Mouse (Mus musculus) embryonic facial prominence, embryonic 14.5 days (tissue): ENCODE data around the gene Yif1a. TPM values are rescaled to one million over a fixed set of nuclear protein-coding genes. Genes with fewer than 3 reads are reported as not detected.

ENCODE experiments used
- ATAC-seq: fragments of 200-750 bp; cut with Nextera tagmentation; 2 replicates; pipeline ENCODE4 v1.8.0; 2017; ENCODE audit warnings: low read depth, moderate number of reproducible peaks, moderate TSS enrichment
- DNase-seq: peaks from one replicate; pipeline ENCODE4 v3.0.0-alpha.2; 2015; ENCODE audit warnings: low spot score
- H3K27ac ChIP-seq: fragments of 300-500 bp; sonication (generic); replicated peaks from 2 replicates; pipeline ENCODE4 v1.5.1; 2014; ENCODE audit warnings: low read depth, mild to moderate bottlenecking, low read length, moderate library complexity
- H3K27me3 ChIP-seq: fragments of 300-500 bp; sonication (generic); replicated peaks from 2 replicates; pipeline ENCODE4 v1.6.1; 2014; ENCODE audit warnings: low read length; ENCODE audit not compliant: control insufficient read depth, insufficient read depth
- H3K36me3 ChIP-seq: fragments of 300-500 bp; sonication (generic); 2 replicates; pipeline ENCODE4 v1.6.1; 2014; ENCODE audit warnings: low read length, mixed read lengths; ENCODE audit not compliant: control insufficient read depth, insufficient read depth
- H3K4me1 ChIP-seq: fragments of 300-500 bp; sonication (generic); 2 replicates; pipeline ENCODE4 v1.6.1; 2014; ENCODE audit warnings: antibody characterized with exemption, low read length; ENCODE audit not compliant: control insufficient read depth, insufficient read depth
- H3K4me2 ChIP-seq: fragments of 300-500 bp; sonication (generic); 2 replicates; pipeline ENCODE4 v1.6.1; 2014; ENCODE audit warnings: low read depth, mild to moderate bottlenecking, low read length, moderate library complexity, mixed read lengths
- H3K4me3 ChIP-seq: fragments of 300-500 bp; sonication (generic); 2 replicates; pipeline ENCODE4 v1.5.1; 2014; ENCODE audit warnings: low read depth, mild to moderate bottlenecking, low read length
- H3K9ac ChIP-seq: fragments of 300-500 bp; sonication (generic); 2 replicates; pipeline ENCODE4 v1.6.1; 2014; ENCODE audit warnings: low read depth, mild to moderate bottlenecking, low read length, moderate library complexity, mixed read lengths
- H3K9me3 ChIP-seq: fragments of 300-500 bp; sonication (generic); 2 replicates; pipeline ENCODE4 v1.6.1; 2016; ENCODE audit warnings: low read length; ENCODE audit not compliant: control insufficient read depth
- WGBS: fragments of 180-500 bp; shearing (Covaris S2); extraction: QIAGEN DNeasy Blood & Tissue Kit; methylation state at CpG from one replicate; pipeline ENCODE4 v1.1.7; 2014; 5-methylcytosine and 5-hydroxymethylcytosine counted together
- polyA plus RNA-seq: library from polyadenylated mRNA; unstranded; fragments of >200 nt; fragmentation: Nextera tagmentation; extraction: Ambion mirVana; gene quantifications from 2 replicates; pipeline ENCODE4 v1.2.1, GENCODE M21; 2014

The Yif1a gene
- polyA plus RNA-seq, 1 experiment from 2014 or later, result 140 TPM

DNA sequence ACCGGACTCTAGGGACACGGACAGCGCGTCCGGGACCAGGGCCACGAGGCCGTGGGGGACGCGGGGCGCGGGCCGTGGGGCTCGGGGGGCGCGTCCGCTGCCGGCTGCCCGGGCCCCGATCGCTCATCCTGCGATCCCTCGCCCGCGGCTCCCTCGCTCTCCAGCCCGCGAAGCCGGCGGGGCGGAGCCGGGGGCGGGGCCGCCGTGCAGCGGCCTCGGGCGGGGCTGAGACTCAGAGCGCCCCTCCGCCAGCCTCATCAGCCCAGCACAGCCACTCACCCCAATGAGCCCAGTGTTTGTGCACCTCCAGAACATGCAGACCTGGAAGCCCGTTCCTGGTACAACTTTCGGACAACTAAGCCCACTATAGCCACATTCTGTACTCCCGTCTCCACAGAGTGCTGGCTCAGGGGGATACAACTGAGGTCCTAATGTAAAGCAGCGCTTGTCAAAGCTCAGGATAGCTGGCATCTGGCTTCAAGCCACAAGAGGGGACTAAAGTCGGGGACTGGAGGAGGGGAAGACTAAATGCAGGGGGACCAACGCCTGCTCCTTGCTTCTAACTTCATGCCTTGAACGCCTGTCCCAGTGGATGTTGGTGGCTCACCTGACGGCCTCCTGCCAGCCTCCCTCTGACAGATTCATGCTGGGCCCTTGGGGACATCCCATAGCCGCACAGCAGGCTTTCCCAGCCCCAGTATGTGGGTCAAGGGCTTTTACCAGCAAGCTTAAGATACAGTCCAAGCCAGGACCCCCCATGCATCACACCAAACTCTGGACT lies 10.2 kb downstream of the Yif1a start, which contains the start of gene Cnih2:
Cnih2 (minus strand) TSS at position 159 of the 781 bp plus-strand sequence.
- no peaks in the 10 kb centered on the region for H3K27me3 ChIP-seq
- H3K4me2 ChIP-seq, result peak within 1 kb of the TSS; percentile 97
- H3K9me3 ChIP-seq, result no peaks in the 10 kb centered on the region
- DNase-seq, result peak; percentile 85
- WGBS, result 2% methylated on average over 23 of the region's 48 CpGs
- H3K4me1 ChIP-seq, result peaks cover 28% of the 10 kb centered on the region
- H3K27ac ChIP-seq, result peak within 1 kb of the TSS; percentile 65
- peaks cover 43% of the 10 kb centered on the region for H3K36me3 ChIP-seq
- H3K9ac ChIP-seq, result peak within 1 kb of the TSS; percentile 89
- H3K4me3 ChIP-seq, result peak within 1 kb of the TSS; percentile 73
- peak; percentile 74 for ATAC-seq

DNA sequence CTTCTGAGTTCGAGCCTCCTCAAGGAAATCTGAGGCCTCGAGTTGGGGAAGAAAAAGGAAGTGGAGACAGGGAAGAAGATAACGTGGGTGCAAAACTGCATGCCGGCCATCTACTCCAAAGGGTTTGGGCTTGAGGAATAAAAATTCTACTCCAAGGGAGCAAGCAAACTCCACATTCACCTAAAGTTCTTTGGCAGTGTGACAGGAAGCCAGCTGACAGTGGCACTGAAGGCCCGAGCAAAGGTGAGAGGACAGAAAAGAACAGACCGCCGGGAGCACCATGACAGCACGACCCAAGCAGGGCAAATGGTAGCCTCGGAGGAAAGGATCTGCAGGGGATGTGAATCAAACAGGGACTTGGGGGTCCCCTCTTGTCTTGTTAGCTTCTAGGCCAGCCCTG lies 17.7 kb downstream of the Yif1a start:
- peak overlapping the region; percentile 96 for H3K27ac ChIP-seq
- H3K9me3 ChIP-seq, result no peaks in the 10 kb centered on the region
- ATAC-seq, result no peak
- H3K9ac ChIP-seq, result peak overlapping the region; percentile 87
- no peak for DNase-seq
- H3K36me3 ChIP-seq, result peaks cover 72% of the 10 kb centered on the region
- peak overlapping the region; percentile 78 for H3K4me2 ChIP-seq
- WGBS, result 13% methylated on average over 9 of the region's 9 CpGs
- no peaks in the 10 kb centered on the region for H3K27me3 ChIP-seq
- peak overlapping the region; percentile 63 for H3K4me3 ChIP-seq
- H3K4me1 ChIP-seq, result peaks cover 7% of the 10 kb centered on the region; the same call in 1 of the 2 replicates

DNA sequence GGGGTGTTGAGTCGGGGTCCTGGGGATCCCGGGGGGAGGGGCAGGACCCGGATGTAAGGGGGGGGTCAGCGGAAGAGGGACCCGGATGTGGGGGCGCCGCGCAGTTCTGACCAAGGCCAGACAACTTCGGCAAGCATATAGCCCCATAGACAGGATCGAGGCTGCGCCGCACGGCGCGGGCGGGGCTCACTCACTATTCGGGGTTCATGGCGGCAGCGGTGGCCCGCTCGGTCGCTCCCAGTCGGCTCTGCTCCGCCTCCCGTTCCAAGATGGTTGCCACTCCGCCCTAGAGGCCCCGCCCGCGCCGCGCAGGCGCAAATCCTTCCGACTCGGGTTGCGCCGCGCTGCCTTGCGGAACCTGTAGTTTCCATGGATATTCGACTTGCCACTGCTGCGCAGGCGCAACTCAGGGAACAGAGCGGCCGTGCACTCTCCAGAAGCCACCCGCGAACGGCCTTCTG lies 18.4 kb downstream of the Yif1a start, which contains the start of gene Rab1b:
Rab1b (minus strand) TSS at position 342 of the 461 bp plus-strand sequence.
- Histone ChIP-seq H3K4me2 (peak within 1 kb of the TSS; percentile 78), H3K9me3 (no peaks in the 10 kb centered on the region), H3K36me3 (peaks cover 75% of the 10 kb centered on the region), H3K9ac (peak within 1 kb of the TSS; percentile 87), H3K27ac (peak within 1 kb of the TSS; percentile 96), H3K27me3 (no peaks in the 10 kb centered on the region), H3K4me1 (peaks cover 7% of the 10 kb centered on the region; the same call in 1 of the 2 replicates), H3K4me3 (peak within 1 kb of the TSS; percentile 63)
- under 1% methylated on average over 16 of the region's 46 CpGs for WGBS
- DNase-seq, result peak; percentile 99
- ATAC-seq, result peak; percentile 97

DNA sequence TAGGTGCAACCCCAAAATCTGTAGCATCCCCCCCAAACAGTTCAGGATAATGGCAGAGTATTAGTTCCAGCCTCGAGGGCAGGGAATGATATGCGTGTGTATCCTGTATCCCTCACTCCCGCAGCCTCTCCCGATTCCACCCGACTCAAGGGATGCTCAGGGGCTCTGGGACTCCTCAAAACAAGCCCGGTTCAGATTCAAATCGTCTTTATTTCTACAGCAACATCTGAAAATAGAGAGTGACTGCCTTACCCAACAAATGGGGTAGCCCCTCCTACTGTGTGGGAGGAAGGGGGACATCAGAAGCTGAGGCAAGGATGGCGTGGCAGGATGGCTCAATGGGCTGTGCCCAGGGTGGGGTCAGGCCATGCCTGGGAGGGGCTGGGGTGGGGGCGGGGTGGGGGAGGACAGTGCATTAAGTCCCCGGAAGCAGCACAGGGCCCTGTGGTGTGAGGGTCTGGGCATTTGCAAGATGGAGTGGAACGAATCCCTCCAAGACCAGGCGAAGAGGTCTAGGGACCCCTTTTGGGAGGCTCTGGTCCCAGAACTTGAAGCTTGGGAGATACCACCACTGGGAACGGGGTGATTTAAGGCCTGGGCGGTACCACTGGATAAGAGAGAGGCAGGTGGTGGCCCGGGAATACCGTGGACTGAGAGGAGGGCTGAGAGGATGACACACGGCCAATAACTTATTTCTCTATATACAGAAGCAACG lies 19.4 kb downstream of the Yif1a start:
- 81% methylated on average over 18 of the region's 18 CpGs for WGBS
- peaks cover 74% of the 10 kb centered on the region for H3K36me3 ChIP-seq
- no peaks in the 10 kb centered on the region for H3K27me3 ChIP-seq
- no peak for ATAC-seq
- H3K9me3 ChIP-seq, result no peaks in the 10 kb centered on the region
- H3K4me2 ChIP-seq, result peak overlapping the region; percentile 41
- H3K9ac ChIP-seq, result no peak overlapping the region; the same call in 1 of the 2 replicates
- H3K27ac ChIP-seq, result no peak overlapping the region; the same call in 1 of the 2 replicates
- peaks cover 7% of the 10 kb centered on the region; the same call in 1 of the 2 replicates for H3K4me1 ChIP-seq
- no peak for DNase-seq
- no peak overlapping the region for H3K4me3 ChIP-seq

DNA sequence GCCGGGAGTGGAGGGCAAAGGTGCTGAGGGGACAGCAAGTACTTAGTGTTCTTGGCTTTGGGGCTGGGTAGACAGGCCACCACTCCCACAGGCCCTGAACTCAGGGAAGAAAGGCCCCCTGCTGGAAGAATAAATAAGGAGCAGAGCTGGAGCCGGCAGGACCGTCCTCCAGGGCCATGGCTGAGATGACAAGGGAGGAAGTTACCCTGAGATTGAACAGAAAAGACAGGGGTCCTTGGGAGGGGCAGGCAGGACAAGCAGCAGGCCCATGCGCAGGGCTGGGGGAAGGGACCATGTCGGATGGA lies 19.9 kb downstream of the Yif1a start:
- H3K27ac ChIP-seq, result peak overlapping the region; percentile 15; the same call in 1 of the 2 replicates
- DNase-seq, result peak; percentile 48
- 41% methylated on average over 5 of the region's 5 CpGs for WGBS

DNA sequence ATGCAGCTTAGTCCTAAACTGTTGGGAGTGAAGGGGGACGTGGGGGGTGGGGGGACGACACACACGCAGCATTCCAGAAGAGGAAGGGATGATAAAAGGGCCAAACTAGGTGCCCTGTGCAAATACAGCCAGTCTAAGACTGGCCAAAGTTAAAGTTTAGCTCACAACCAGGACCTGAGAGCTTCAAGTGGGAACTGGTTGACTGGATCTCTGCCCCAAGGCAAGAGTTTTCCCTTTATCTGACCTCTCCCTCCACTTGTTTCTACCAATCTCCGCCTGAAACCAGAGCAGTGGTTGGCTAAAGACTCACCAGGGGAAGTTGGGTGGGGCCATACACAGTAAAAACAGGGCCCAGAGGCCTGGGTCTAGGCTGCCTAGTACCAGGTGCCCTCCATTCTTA lies 20.4 kb downstream of the Yif1a start:
- Histone ChIP-seq H3K9me3 (no peaks in the 10 kb centered on the region), H3K4me2 (no peak overlapping the region), H3K36me3 (peaks cover 72% of the 10 kb centered on the region), H3K4me3 (no peak overlapping the region), H3K9ac (0 out of 2 replicates have a peak overlapping the region, but pooled peaks have one; percentile 14), H3K27ac (peak overlapping the region; percentile 15; the same call in 1 of the 2 replicates), H3K27me3 (no peaks in the 10 kb centered on the region), H3K4me1 (peaks cover 7% of the 10 kb centered on the region; the same call in 1 of the 2 replicates)
- ATAC-seq, result no peak
- DNase-seq, result no peak
- WGBS, result 48% methylated on average over 4 of the region's 4 CpGs

More for the DNA sequence above, 19.9 kb downstream of the Yif1a start:
- ATAC-seq, result no peak
- peaks cover 72% of the 10 kb centered on the region for H3K36me3 ChIP-seq
- no peaks in the 10 kb centered on the region for H3K9me3 ChIP-seq
- H3K4me3 ChIP-seq, result no peak overlapping the region
- H3K4me2 ChIP-seq, result no peak overlapping the region
- H3K27me3 ChIP-seq, result no peaks in the 10 kb centered on the region
- H3K4me1 ChIP-seq, result peaks cover 7% of the 10 kb centered on the region; the same call in 1 of the 2 replicates
- H3K9ac ChIP-seq, result 0 out of 2 replicates have a peak overlapping the region, but pooled peaks have one; percentile 14

DNA sequence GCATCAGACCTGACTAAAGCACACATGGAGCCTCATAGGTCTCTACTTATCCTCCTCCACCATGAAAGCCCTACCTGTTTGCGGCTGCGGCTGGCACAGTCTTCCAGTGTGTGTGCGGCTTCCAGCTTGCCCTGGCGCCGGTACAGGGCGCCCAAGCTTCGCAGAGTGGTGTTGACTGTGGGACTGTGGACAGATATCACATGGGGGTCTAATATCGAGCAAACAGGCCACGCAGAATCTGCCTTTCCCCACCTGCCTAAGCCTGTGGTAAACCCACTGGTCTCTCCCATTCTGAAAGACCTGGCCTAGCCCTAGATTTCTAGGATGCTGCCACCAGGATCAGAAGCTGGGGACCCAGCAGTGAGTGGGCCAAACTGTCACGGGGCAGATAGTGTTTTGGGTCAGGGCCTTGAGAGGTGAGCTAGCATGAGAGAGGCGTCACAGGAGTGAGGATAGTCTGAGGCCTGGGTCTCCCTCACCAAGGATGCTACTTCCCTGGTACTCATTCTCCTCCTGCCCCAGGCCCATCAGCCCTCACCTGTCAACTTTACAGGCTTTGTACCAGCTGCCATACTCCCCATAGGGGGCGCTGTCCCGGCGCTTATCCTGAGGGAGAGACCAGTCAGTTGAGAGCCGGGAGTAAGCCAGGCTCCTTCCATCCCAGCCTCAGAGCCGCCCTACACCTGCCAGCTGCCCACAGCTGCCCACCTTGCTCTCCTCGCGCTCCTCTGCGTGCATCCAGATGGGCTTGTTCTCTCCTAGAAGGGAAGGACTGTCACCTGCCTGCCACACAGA lies 21.5 kb downstream of the Yif1a start:
- Histone ChIP-seq H3K9ac (no peak overlapping the region), H3K4me1 (peaks cover 7% of the 10 kb centered on the region; the same call in 1 of the 2 replicates), H3K4me3 (no peak overlapping the region), H3K9me3 (no peaks in the 10 kb centered on the region), H3K27me3 (no peaks in the 10 kb centered on the region), H3K4me2 (no peak overlapping the region), H3K36me3 (peaks cover 70% of the 10 kb centered on the region), H3K27ac (no peak overlapping the region)
- no peak for ATAC-seq
- DNase-seq, result no peak
- WGBS, result 75% methylated on average over 19 of the region's 19 CpGs

DNA sequence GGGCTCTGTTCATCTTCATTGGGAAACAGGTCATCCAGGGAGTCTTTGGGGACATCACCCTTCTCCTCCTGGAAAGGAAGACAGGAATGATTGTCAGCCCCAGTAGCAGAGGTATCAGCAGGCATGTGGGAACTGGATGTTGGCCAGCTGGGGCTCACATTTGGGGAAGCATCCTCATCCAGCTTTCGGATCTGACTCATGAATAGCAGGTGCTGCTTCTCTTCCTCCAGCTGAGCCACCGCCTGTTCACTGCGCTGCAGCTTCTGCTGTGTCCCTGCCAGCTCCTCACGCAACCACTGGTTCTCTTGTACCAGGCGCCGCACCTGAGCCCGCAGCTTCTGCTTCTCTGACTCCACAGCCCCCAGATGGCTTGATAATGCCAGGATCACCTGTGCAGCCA lies 25.4 kb downstream of the Yif1a start:
- Histone ChIP-seq H3K36me3 (peaks cover 60% of the 10 kb centered on the region), H3K9ac (no peak overlapping the region), H3K9me3 (no peaks in the 10 kb centered on the region), H3K4me1 (no peaks in the 10 kb centered on the region), H3K27me3 (no peaks in the 10 kb centered on the region), H3K27ac (no peak overlapping the region), H3K4me3 (no peak overlapping the region), H3K4me2 (no peak overlapping the region)
- DNase-seq, result no peak
- WGBS, result 96% methylated on average over 7 of the region's 7 CpGs
- no peak for ATAC-seq
